Mouse (Mus musculus): ENCODE results near the gene Tomm20l. TPM values are rescaled to one million over a fixed set of nuclear protein-coding genes. Genes with fewer than 3 reads are reported as not detected.

Gene Tomm20l
- not detected in 2 replicates for total RNA-seq (2023)

DNA sequence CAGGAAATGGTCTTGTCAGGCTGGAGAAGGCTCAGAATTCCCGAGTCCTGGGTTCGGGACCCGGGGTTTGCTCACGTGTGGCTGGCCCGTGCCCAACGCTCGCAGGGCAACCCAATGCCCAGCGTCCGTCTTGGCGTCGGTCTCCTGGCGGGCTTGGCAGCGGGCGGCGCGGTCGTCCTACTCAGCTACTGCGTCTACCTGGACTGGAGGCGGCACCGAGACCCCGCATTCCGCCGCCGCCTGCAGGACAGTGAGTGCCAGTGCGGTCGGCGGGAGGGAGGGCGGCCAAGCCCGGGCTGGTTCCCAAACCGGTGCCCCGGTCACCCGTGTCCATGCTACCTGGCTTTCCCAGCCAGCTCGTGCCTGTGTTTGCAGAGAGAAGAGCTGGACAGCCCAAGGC is at the start of gene Tomm20l:
Gene Tomm20l, plus strand, starts transcription at position 98 of the 400 bp plus-strand sequence.

GRCm38 (mm10) chr12:71136130-71136973 is 25.1 kb downstream of the Tomm20l start, which contains the start of the genes Timm9 and 2700049A03Rik:
TSS of gene Timm9 (minus strand) at chr12:71136684.
TSS of gene 2700049A03Rik (plus strand) at chr12:71136848.

Other genes with a start within 250 kb of the Tomm20l start
- gene Actr10, start 173.6 kb upstream of the Tomm20l start, total RNA-seq (2023): 106 and 109 TPM in 2 replicates
- 114 and 115 TPM in 2 replicates for gene Psma3, start 136.8 kb upstream of the Tomm20l start, total RNA-seq (2023)
- gene Arid4a, start 95.4 kb upstream of the Tomm20l start, total RNA-seq (2023): 64.0 and 87.8 TPM in 2 replicates
- gene Timm9, start 25.3 kb downstream of the Tomm20l start, total RNA-seq (2023): 4.6 and 7.9 TPM in 2 replicates
- 5.9 and 8.5 TPM in 2 replicates for gene 2700049A03Rik, start 25.4 kb downstream of the Tomm20l start, total RNA-seq (2023)
- gene Dact1, start 198.5 kb downstream of the Tomm20l start, total RNA-seq (2023): 0.19 TPM in 1 of 2 replicates, not detected in the other